Mouse (Mus musculus) urinary bladder, postnatal 10 days (tissue): Measurements from ENCODE around the gene Stk38.
"Not testable (repeated sequence)": the region's sequence is repeated elsewhere in the genome, so short reads cannot be mapped to it uniquely, and the experiment has no call there.

Experiments
- DNase-seq: peaks from one replicate; pipeline ENCODE4 v3.0.0; 2022; ENCODE audit warnings: low spot score

Stk38 gene

GRCm38 (mm10) chr17:29007243-29007640 is 553 bp downstream of the Stk38 start:
- no peak for DNase-seq

GRCm38 (mm10) chr17:29006812-29007211 is 983 bp downstream of the Stk38 start:
- DNase-seq: no peak

- no peak for DNase-seq
These were observed 2.8 kb downstream of the Stk38 start for GRCm38 (mm10) chr17:29005002-29005401.

- DNase-seq: no peak
These were observed 4.1 kb downstream of the Stk38 start for GRCm38 (mm10) chr17:29003740-29004139.

GRCm38 (mm10) chr17:29000465-29000864 is 7.3 kb downstream of the Stk38 start:
- no peak for DNase-seq

GRCm38 (mm10) chr17:28994615-28995014 is 13.2 kb downstream of the Stk38 start:
- no peak for DNase-seq

- DNase-seq: not testable (repeated sequence)
These were observed 14.8 kb downstream of the Stk38 start for GRCm38 (mm10) chr17:28993004-28993403.

GRCm38 (mm10) chr17:28992105-28992504 is 15.7 kb downstream of the Stk38 start:
- no peak for DNase-seq

- no peak for DNase-seq
These were observed 16.5 kb downstream of the Stk38 start for GRCm38 (mm10) chr17:28991286-28991685.

- DNase-seq: no peak
These were observed 17.7 kb downstream of the Stk38 start for GRCm38 (mm10) chr17:28990060-28990459.

GRCm38 (mm10) chr17:28988996-28989395 is 18.8 kb downstream of the Stk38 start:
- no peak for DNase-seq

GRCm38 (mm10) chr17:28988291-28988690 is 19.5 kb downstream of the Stk38 start:
- DNase-seq: no peak

GRCm38 (mm10) chr17:28987713-28988112 is 20.1 kb downstream of the Stk38 start:
- DNase-seq: no peak

GRCm38 (mm10) chr17:28986833-28987232 is 21.0 kb downstream of the Stk38 start:
- no peak for DNase-seq

GRCm38 (mm10) chr17:28984724-28985420 is 22.9 kb downstream of the Stk38 start:
- DNase-seq: no peak

- DNase-seq: no peak
These were observed 25.2 kb downstream of the Stk38 start for GRCm38 (mm10) chr17:28982591-28982990.

- no peak for DNase-seq
These were observed 26.7 kb downstream of the Stk38 start for GRCm38 (mm10) chr17:28981081-28981480.

GRCm38 (mm10) chr17:28979091-28979490 is 28.7 kb downstream of the Stk38 start:
- DNase-seq: no peak

GRCm38 (mm10) chr17:28970122-28970521 is 37.7 kb downstream of the Stk38 start:
- no peak for DNase-seq

GRCm38 (mm10) chr17:28967021-28967610 is 40.7 kb downstream of the Stk38 start:
- no peak for DNase-seq

GRCm38 (mm10) chr17:28961596-28961995 is 46.2 kb downstream of the Stk38 start:
- no peak for DNase-seq

- DNase-seq: no peak
These were observed 47.2 kb downstream of the Stk38 start for GRCm38 (mm10) chr17:28960597-28960996.

GRCm38 (mm10) chr17:28954416-28954815 is 53.4 kb downstream of the Stk38 start:
- DNase-seq: no peak

- no peak for DNase-seq
These were observed 54.5 kb downstream of the Stk38 start for GRCm38 (mm10) chr17:28953251-28953650.
